Mouse (Mus musculus): Measurements from ENCODE around the gene Trf. TPM values are rescaled to one million over a fixed set of nuclear protein-coding genes. Genes with fewer than 3 reads are reported as not detected.
A peak's percentile ranks its signal among the peaks of the same experiment; 100 is the strongest.

The Trf gene
- total RNA-seq, 1 experiment: 9.6 TPM

DNA sequence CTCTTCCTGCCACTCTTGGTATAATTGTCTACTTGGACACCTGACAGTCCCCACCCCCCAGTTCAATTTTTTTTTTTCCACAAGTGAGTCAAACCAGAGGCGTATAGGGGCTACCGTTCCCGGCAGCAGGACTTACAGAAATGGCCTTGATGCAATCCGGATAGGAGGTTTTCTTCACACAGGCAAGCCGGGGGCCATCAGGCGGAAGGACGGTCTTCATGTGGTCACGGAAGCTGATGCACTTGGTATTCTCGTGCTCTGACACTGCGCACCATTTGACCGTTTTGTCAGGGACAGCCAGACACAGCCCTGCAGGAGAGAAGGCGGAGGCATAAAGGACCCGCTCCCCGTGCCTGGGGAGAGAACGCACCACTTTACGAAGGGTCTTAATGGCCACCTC lies 2.5 kb downstream of the Trf start:
- no peak for TF ChIP-seq CHD2 (IDR thresholded peaks at IDR 0.05; ENCODE audit: low read depth, low read length)
- TF ChIP-seq HCFC1 (IDR thresholded peaks at IDR 0.05; ENCODE audit: borderline replicate concordance, insufficient read depth, low read length): no peak
- no peak for TF ChIP-seq ZNF384 (IDR thresholded peaks at IDR 0.05; ENCODE audit: low read depth, low read length)
- no peak for TF ChIP-seq MAFK (IDR thresholded peaks at IDR 0.05; ENCODE audit: insufficient read depth, low read depth, low read length)
- no peak for TF ChIP-seq ZC3H11A (IDR thresholded peaks at IDR 0.05; ENCODE audit: borderline replicate concordance, low read depth, low read length)
- DNase-seq (ENCODE audit: low read depth, low spot score): no peak
- peaks cover 0 to 12% of the 10 kb centered on the region in 2 experiments; a peak in 1 of 4 replicates for H3K4me1 ChIP-seq (ENCODE audit: control insufficient read depth in 2 of 2, insufficient read depth in 2 of 2, low read length in 2 of 2, poor library complexity in 1 of 2)

GRCm38 (mm10) chr9:103226806-103227205 lies 3.4 kb downstream of the Trf start:
- Histone ChIP-seq H3K4me1 (ENCODE audit: control insufficient read depth in 2 of 2, insufficient read depth in 2 of 2, low read length in 2 of 2, poor library complexity in 1 of 2) (peaks cover 0 to 12% of the 10 kb centered on the region in 2 experiments; a peak in 1 of 4 replicates), H3K9ac (ENCODE audit: insufficient read depth, low read depth, low read length, poor library complexity, severe bottlenecking) (no peak overlapping the region), H3K4me3 (ENCODE audit: insufficient read depth in 1 of 2, low read depth in 1 of 2, low read length in 2 of 2, poor library complexity in 1 of 2, severe bottlenecking in 1 of 2) (no peak overlapping the region), H3K36me3 (ENCODE audit: control insufficient read depth, insufficient read depth, low read length, poor library complexity, severe bottlenecking) (no peaks in the 10 kb centered on the region), H3K27ac (ENCODE audit: insufficient read depth, low read depth, low read length, poor library complexity, severe bottlenecking) (no peak overlapping the region), H3K9me3 (ENCODE audit: control insufficient read depth, insufficient read depth, low read depth, low read length) (no peaks in the 10 kb centered on the region)
- in situ Hi-C loops (cut with MboI; ENCODE audit: low sequenced_read_pairs in 2 of 2, unreplicated experiment in 2 of 2): loop anchor here in 1 of 2 experiments (5.0 kb wide), 1 partner anchor 75 kb away; no protein-coding TSS in a partner anchor
- no peak for TF ChIP-seq ZC3H11A (IDR thresholded peaks at IDR 0.05; ENCODE audit: borderline replicate concordance, low read depth, low read length)
- TF ChIP-seq HCFC1 (IDR thresholded peaks at IDR 0.05; ENCODE audit: borderline replicate concordance, insufficient read depth, low read length): no peak
- TF ChIP-seq CHD2 (IDR thresholded peaks at IDR 0.05; ENCODE audit: low read depth, low read length): no peak
- TF ChIP-seq ZNF384 (IDR thresholded peaks at IDR 0.05; ENCODE audit: low read depth, low read length): no peak
- TF ChIP-seq MAFK (IDR thresholded peaks at IDR 0.05; ENCODE audit: insufficient read depth, low read depth, low read length): no peak
- no peak for DNase-seq (ENCODE audit: low read depth, low spot score)

More for the DNA sequence above, 2.5 kb downstream of the Trf start:
- no peaks in the 10 kb centered on the region for H3K36me3 ChIP-seq (ENCODE audit: control insufficient read depth, insufficient read depth, low read length, poor library complexity, severe bottlenecking)
- H3K27ac ChIP-seq (ENCODE audit: insufficient read depth, low read depth, low read length, poor library complexity, severe bottlenecking): no peak overlapping the region
- no peak overlapping the region for H3K9ac ChIP-seq (ENCODE audit: insufficient read depth, low read depth, low read length, poor library complexity, severe bottlenecking)
- H3K9me3 ChIP-seq (ENCODE audit: control insufficient read depth, insufficient read depth, low read depth, low read length): no peaks in the 10 kb centered on the region
- H3K4me3 ChIP-seq (ENCODE audit: insufficient read depth in 1 of 2, low read depth in 1 of 2, low read length in 2 of 2, poor library complexity in 1 of 2, severe bottlenecking in 1 of 2): no peak overlapping the region
- in situ Hi-C loops (cut with MboI; ENCODE audit: low sequenced_read_pairs in 2 of 2, unreplicated experiment in 2 of 2): loop anchor here in 1 of 2 experiments (5.0 kb wide), 1 partner anchor 75 kb away; no protein-coding TSS in a partner anchor

GRCm38 (mm10) chr9:103225464-103225863 lies 4.8 kb downstream of the Trf start:
- Histone ChIP-seq H3K36me3 (ENCODE audit: control insufficient read depth, insufficient read depth, low read length, poor library complexity, severe bottlenecking) (no peaks in the 10 kb centered on the region), H3K27ac (ENCODE audit: insufficient read depth, low read depth, low read length, poor library complexity, severe bottlenecking) (no peak overlapping the region), H3K4me1 (ENCODE audit: control insufficient read depth in 2 of 2, insufficient read depth in 2 of 2, low read length in 2 of 2, poor library complexity in 1 of 2) (peaks cover 0 to 11% of the 10 kb centered on the region in 2 experiments; a peak in 1 of 4 replicates), H3K9me3 (ENCODE audit: control insufficient read depth, insufficient read depth, low read depth, low read length) (no peaks in the 10 kb centered on the region), H3K4me3 (ENCODE audit: insufficient read depth in 1 of 2, low read depth in 1 of 2, low read length in 2 of 2, poor library complexity in 1 of 2, severe bottlenecking in 1 of 2) (no peak overlapping the region), H3K9ac (ENCODE audit: insufficient read depth, low read depth, low read length, poor library complexity, severe bottlenecking) (no peak overlapping the region)
- TF ChIP-seq ZC3H11A (IDR thresholded peaks at IDR 0.05; ENCODE audit: borderline replicate concordance, low read depth, low read length) (0 out of 2 replicates have a peak, but pooled peaks have one; percentile 3), CHD2 (IDR thresholded peaks at IDR 0.05; ENCODE audit: low read depth, low read length) (no peak)
- in situ Hi-C loops (cut with MboI; ENCODE audit: low sequenced_read_pairs in 2 of 2, unreplicated experiment in 2 of 2): loop anchor here in 1 of 2 experiments (5.0 kb wide), 1 partner anchor 77 kb away; no protein-coding TSS in a partner anchor
- DNase-seq (ENCODE audit: low read depth, low spot score): peak; percentile 54

- no peak overlapping the region for H3K27ac ChIP-seq (ENCODE audit: insufficient read depth, low read depth, low read length, poor library complexity, severe bottlenecking)
- H3K4me1 ChIP-seq (ENCODE audit: control insufficient read depth in 2 of 2, insufficient read depth in 2 of 2, low read length in 2 of 2, poor library complexity in 1 of 2): peaks cover 0 to 7% of the 10 kb centered on the region in 2 experiments; a peak in 1 of 4 replicates
- H3K4me3 ChIP-seq (ENCODE audit: insufficient read depth in 1 of 2, low read depth in 1 of 2, low read length in 2 of 2, poor library complexity in 1 of 2, severe bottlenecking in 1 of 2): no peak overlapping the region
- in situ Hi-C loops (cut with MboI; ENCODE audit: low sequenced_read_pairs in 2 of 2, unreplicated experiment in 2 of 2): loop anchor here in 1 of 2 experiments (5.0 kb wide), 1 partner anchor 78 kb away; no protein-coding TSS in a partner anchor
- H3K9me3 ChIP-seq (ENCODE audit: control insufficient read depth, insufficient read depth, low read depth, low read length): no peaks in the 10 kb centered on the region
- DNase-seq (ENCODE audit: low read depth, low spot score): no peak
- H3K36me3 ChIP-seq (ENCODE audit: control insufficient read depth, insufficient read depth, low read length, poor library complexity, severe bottlenecking): no peaks in the 10 kb centered on the region
- no peak overlapping the region for H3K9ac ChIP-seq (ENCODE audit: insufficient read depth, low read depth, low read length, poor library complexity, severe bottlenecking)
- no peak for TF ChIP-seq ZNF384 (IDR thresholded peaks at IDR 0.05; ENCODE audit: low read depth, low read length)
- no peak for TF ChIP-seq ZC3H11A (IDR thresholded peaks at IDR 0.05; ENCODE audit: borderline replicate concordance, low read depth, low read length)
- TF ChIP-seq HCFC1 (IDR thresholded peaks at IDR 0.05; ENCODE audit: borderline replicate concordance, insufficient read depth, low read length): no peak
- TF ChIP-seq CHD2 (IDR thresholded peaks at IDR 0.05; ENCODE audit: low read depth, low read length): no peak
- no peak for TF ChIP-seq MAFK (IDR thresholded peaks at IDR 0.05; ENCODE audit: insufficient read depth, low read depth, low read length)
Observed at GRCm38 (mm10) chr9:103224721-103225120, 5.5 kb downstream of the Trf start.
